Mouse (Mus musculus) liver, adult 2 months (tissue): ENCODE results near the gene Mitf.

Experiments
- CTCF ChIP-seq: fragments of 200-500 bp; IDR thresholded peaks from 2 replicates; pipeline ENCODE4 v1.5.1; 2011; ENCODE audit warnings: low read depth, low read length, control low read depth
- POLR2A ChIP-seq: fragments of 200-500 bp; IDR thresholded peaks from 2 replicates; pipeline ENCODE4 v1.6.1; 2011; ENCODE audit warnings: low read length, control low read depth; ENCODE audit not compliant: insufficient read depth; ENCODE audit errors: extremely low read depth

GRCm38 (mm10) chr6:98066420-98066819, 259.6 kb downstream of the Mitf start:
- no peak for TF ChIP-seq CTCF
- no peak for TF ChIP-seq POLR2A
